Comparison of ENCODE assay signal across 9 mouse cellular contexts in the genomic region with DNA sequence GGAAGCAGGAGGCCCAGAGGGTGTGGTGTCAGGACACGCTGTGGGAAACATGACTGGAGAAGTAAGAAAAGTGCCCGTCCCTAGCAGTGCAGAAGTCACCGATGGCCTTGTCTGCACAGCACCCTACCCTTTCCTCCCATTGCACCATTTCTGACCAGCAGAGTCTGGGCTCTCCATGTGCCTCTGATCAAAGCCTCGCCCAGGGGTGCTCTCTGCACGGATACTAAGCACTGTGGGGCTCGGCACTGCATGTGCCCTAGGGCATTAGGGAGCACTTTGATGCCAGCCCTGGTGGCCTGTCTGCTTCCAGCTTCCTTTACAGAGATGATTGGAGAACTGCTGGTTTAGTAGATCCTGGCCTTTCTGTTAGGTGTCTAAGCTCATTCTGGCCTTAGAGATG. TPM values are rescaled to one million over a fixed set of nuclear protein-coding genes. Genes with fewer than 3 reads are reported as not detected.
DNase-seq lines count a peak whose midpoint lies in the region; ATAC-seq and TF ChIP-seq lines count a peak whose summit lies in the region.
"Had no signal": no experiment of that assay in that cellular context is flagged by ENCODE, and none has a peak within 500 bp of the region (broad histone marks: within the 10 kb centered on the region; RNA-seq: fewer than 3 reads in every experiment).

No protein-coding gene starts in this region.

- no peak overlapping the region for H3K4me3 ChIP-seq in heart, embryonic 16.5 days (ENCODE audit: low read length)
- no peak overlapping the region for H3K4me3 ChIP-seq in midbrain, embryonic 11.5 days (ENCODE audit: low read depth, low read length)
- H3K4me3 ChIP-seq in midbrain, postnatal 0 days (ENCODE audit: low read depth, low read length) = no peak overlapping the region
- H3K4me3 ChIP-seq in liver, embryonic 13.5 days (replicated peaks) = no peak overlapping the region

- peaks cover 70% of the 10 kb centered on the region for H3K4me1 ChIP-seq in heart, embryonic 16.5 days (ENCODE audit: control insufficient read depth, insufficient read depth, low read length)
- H3K4me1 ChIP-seq in midbrain, embryonic 11.5 days (ENCODE audit: control insufficient read depth, insufficient read depth, low read length) = peaks cover 8% of the 10 kb centered on the region; the same call in 1 of the 2 replicates
- H3K4me1 ChIP-seq in midbrain, postnatal 0 days (ENCODE audit: insufficient read depth, low read length) = no peaks in the 10 kb centered on the region
- peaks cover 73% of the 10 kb centered on the region for H3K4me1 ChIP-seq in liver, embryonic 13.5 days (replicated peaks)

- no peak for DNase-seq in heart, adult 18-20 months
- peak; percentile 64 for DNase-seq in midbrain, embryonic 11.5 days (ENCODE audit: low spot score, missing footprints)
- DNase-seq in midbrain, postnatal 0 days (ENCODE audit: low spot score) = no peak
- no peak for DNase-seq in liver, embryonic 13.5 days
- DNase-seq in thymus, postnatal 4 days = peak; percentile 54
- DNase-seq in urinary bladder, postnatal 4 days (ENCODE audit: low spot score in 2 of 2) = no peak
- DNase-seq: lung, adult 2 months; retina, postnatal 1 day had no signal

- H3K4me2 ChIP-seq in heart, embryonic 16.5 days (ENCODE audit: low read depth, low read length) = no peak overlapping the region
- no peak overlapping the region for H3K4me2 ChIP-seq in midbrain, embryonic 11.5 days
- H3K4me2 ChIP-seq in midbrain, postnatal 0 days (ENCODE audit: low read depth, low read length, poor library complexity, severe bottlenecking) = no peak overlapping the region
- H3K4me2 ChIP-seq in liver, embryonic 13.5 days = no peak overlapping the region

- 67% methylated on average over 6 of the region's 6 CpGs for WGBS in heart, embryonic 16.5 days
- 83% methylated on average over 6 of the region's 6 CpGs for WGBS in midbrain, embryonic 11.5 days
- 73% methylated on average over 6 of the region's 6 CpGs for WGBS in midbrain, postnatal 0 days
- 72% methylated on average over 6 of the region's 6 CpGs for WGBS in liver, embryonic 13.5 days (ENCODE audit: insufficient replicate concordance)

- no peaks in the 10 kb centered on the region for H3K36me3 ChIP-seq in heart, embryonic 16.5 days (ENCODE audit: control insufficient read depth, insufficient read depth)
- no peaks in the 10 kb centered on the region for H3K36me3 ChIP-seq in midbrain, embryonic 11.5 days (ENCODE audit: control insufficient read depth, insufficient read depth, low read length)
- H3K36me3 ChIP-seq in midbrain, postnatal 0 days (ENCODE audit: insufficient read depth, low read length) = no peaks in the 10 kb centered on the region
- peaks cover 14% of the 10 kb centered on the region; the same call in 1 of the 2 replicates for H3K36me3 ChIP-seq in liver, embryonic 13.5 days

- H3K27ac ChIP-seq in heart, embryonic 16.5 days (ENCODE audit: low read length) = peak overlapping the region; percentile 77
- no peak overlapping the region for H3K27ac ChIP-seq in midbrain, embryonic 11.5 days (ENCODE audit: low read depth, low read length)
- no peak overlapping the region for H3K27ac ChIP-seq in midbrain, postnatal 0 days (ENCODE audit: low read depth, low read length)
- H3K27ac ChIP-seq in liver, embryonic 13.5 days = peak overlapping the region; percentile 67

- no peaks in the 10 kb centered on the region for H3K27me3 ChIP-seq in heart, embryonic 16.5 days (ENCODE audit: control insufficient read depth, insufficient read depth, low read length)
- no peaks in the 10 kb centered on the region for H3K27me3 ChIP-seq in midbrain, embryonic 11.5 days (ENCODE audit: control insufficient read depth, insufficient read depth, low read length)
- no peaks in the 10 kb centered on the region for H3K27me3 ChIP-seq in midbrain, postnatal 0 days (ENCODE audit: insufficient read depth, low read length)
- H3K27me3 ChIP-seq in liver, embryonic 13.5 days = no peaks in the 10 kb centered on the region

- H3K9ac ChIP-seq in heart, embryonic 16.5 days (ENCODE audit: low read length) = peak overlapping the region; percentile 61
- no peak overlapping the region for H3K9ac ChIP-seq in midbrain, embryonic 11.5 days (ENCODE audit: low read length)
- no peak overlapping the region for H3K9ac ChIP-seq in midbrain, postnatal 0 days (replicated peaks; ENCODE audit: low read length, poor library complexity, severe bottlenecking)
- H3K9ac ChIP-seq in liver, embryonic 13.5 days = peak overlapping the region; percentile 29; the same call in 1 of the 2 replicates

- H3K9me3 ChIP-seq in heart, embryonic 16.5 days (replicated peaks; ENCODE audit: control insufficient read depth, low read length) = no peaks in the 10 kb centered on the region
- no peaks in the 10 kb centered on the region for H3K9me3 ChIP-seq in midbrain, embryonic 11.5 days (ENCODE audit: control insufficient read depth, low read length)
- no peaks in the 10 kb centered on the region for H3K9me3 ChIP-seq in midbrain, postnatal 0 days (ENCODE audit: low read length)
- no peaks in the 10 kb centered on the region for H3K9me3 ChIP-seq in liver, embryonic 13.5 days (replicated peaks)

- no peak for TF ChIP-seq CTCF in midbrain, postnatal 0 days (IDR thresholded peaks at IDR 0.05)

- ATAC-seq in heart, embryonic 16.5 days (replicated peaks; ENCODE audit: extremely low read depth, insufficient read depth, low FRiP score) = no peak
- ATAC-seq in midbrain, embryonic 11.5 days (ENCODE audit: low FRiP score) = no peak
- ATAC-seq in midbrain, postnatal 0 days (ENCODE audit: low FRiP score) = no peak
- ATAC-seq in liver, embryonic 13.5 days (ENCODE audit: low read depth) = no peak; the same call in 1 of the 2 replicates

RNA-seq across cellular contexts. Expression of a gene that starts 37.2 kb away (rescaled TPM):
- polyA plus RNA-seq in heart, embryonic 16.5 days (2015; fragmentation: Nextera tagmentation; extraction: Ambion mirVana) = 5.9 and 10.9 TPM in 2 replicates
- 1 to 10 TPM; 1.1 to 1.3 TPM for total RNA-seq in heart, adult 18-20 months (2021)
- 5.6 and 6.1 TPM in 2 replicates for polyA plus RNA-seq in midbrain, embryonic 11.5 days (2014; fragmentation: Nextera tagmentation; extraction: Ambion mirVana)
- 1.4 and 2.6 TPM in 2 replicates for total RNA-seq in midbrain, postnatal 0 days (2014; rRNA removed)
- 3.7 and 3.8 TPM in 2 replicates for polyA plus RNA-seq in midbrain, postnatal 0 days (2015; fragmentation: Nextera tagmentation; extraction: Ambion mirVana)
- 5.5 and 6.6 TPM in 2 replicates for polyA plus RNA-seq in liver, embryonic 13.5 days (2015; fragmentation: Nextera tagmentation; extraction: Ambion mirVana)

RNA-seq across cellular contexts. Expression of a gene that starts 54.7 kb away (rescaled TPM):
- 374 and 420 TPM in 2 replicates for polyA plus RNA-seq in heart, embryonic 16.5 days (2015; fragmentation: Nextera tagmentation; extraction: Ambion mirVana)
- total RNA-seq in heart, adult 18-20 months (2021) = 100 to 1,000 TPM; 219 to 232 TPM
- polyA plus RNA-seq in midbrain, embryonic 11.5 days (2014; fragmentation: Nextera tagmentation; extraction: Ambion mirVana) = 153 and 162 TPM in 2 replicates
- total RNA-seq in midbrain, postnatal 0 days (2014; rRNA removed) = 90.5 and 102 TPM in 2 replicates
- polyA plus RNA-seq in midbrain, postnatal 0 days (2015; fragmentation: Nextera tagmentation; extraction: Ambion mirVana) = 153 and 161 TPM in 2 replicates
- polyA plus RNA-seq in liver, embryonic 13.5 days (2015; fragmentation: Nextera tagmentation; extraction: Ambion mirVana) = 122 and 139 TPM in 2 replicates

Comparison
In these comparisons a context has a peak if more than half of its experiments do, and no peak if none do; other contexts are left out.
1. DNase-seq: peak in midbrain, embryonic 11.5 days (single experiment) and thymus, postnatal 4 days (single experiment); none in heart, adult 18-20 months (0 of 2), midbrain, postnatal 0 days (single experiment), liver, embryonic 13.5 days (single experiment) and urinary bladder, postnatal 4 days (0 of 2).
2. H3K27ac ChIP-seq: peak in heart, embryonic 16.5 days (single experiment) and liver, embryonic 13.5 days (single experiment); none in midbrain, embryonic 11.5 days (single experiment) and midbrain, postnatal 0 days (single experiment).
3. H3K9ac ChIP-seq: peak in heart, embryonic 16.5 days (single experiment) and liver, embryonic 13.5 days (single experiment); none in midbrain, embryonic 11.5 days (single experiment) and midbrain, postnatal 0 days (single experiment).